Mouse (Mus musculus): ENCODE data around the gene Zmiz1. TPM values are rescaled to one million over a fixed set of nuclear protein-coding genes. Genes with fewer than 3 reads are reported as not detected.

Zmiz1 gene
- polyA plus RNA-seq, 1 experiment from 2014 or later: 26.3 TPM

Small RNA genes within 50 kb of the gene (microRNA-seq; reads per million reads assigned to microRNA genes)
- 2.0 reads per million, percentile 7 among the genes with 10 or more reads in this experiment for gene Mir3075

Other genes starting within 250 kb of the Zmiz1 start
- 47.7 and 69.3 TPM in 2 replicates for gene Ppif, start 235.0 kb downstream of the Zmiz1 start, polyA plus RNA-seq (2015; fragmentation: Nextera tagmentation; extraction: Ambion mirVana)

Data from stomach, embryonic 16.5 days (tissue).